Mouse (Mus musculus) MEL (cell line): Measurements from ENCODE around the gene Cdk2ap2. TPM values are rescaled to one million over a fixed set of nuclear protein-coding genes. Genes with fewer than 3 reads are reported as not detected.

Experiments used
- DNase-seq: peaks from one replicate; pipeline ENCODE4 v3.0.0; 2011; ENCODE audit warnings: low read depth, low spot score
- H3K27ac ChIP-seq: 2 replicates; pipeline ENCODE4 v1.5.1; 2012; ENCODE audit warnings: low read depth, mild to moderate bottlenecking, control low read depth, low read length, moderate library complexity; ENCODE audit not compliant: control insufficient read depth
- H3K27me3 ChIP-seq, 2 experiments: fragments of 150-350 bp in 1 of 2; sonication (generic) in 1 of 2; 2 replicates each; pipeline ENCODE4 v1.6.1; 2012; ENCODE audit warnings: low read length in 2 of 2, mild to moderate bottlenecking in 2 of 2, improper control_type of control experiment in 1 of 2, moderate library complexity in 1 of 2; ENCODE audit not compliant: insufficient read depth in 2 of 2, control insufficient read depth in 1 of 2
- H3K36me3 ChIP-seq, 2 experiments: 2 replicates each; pipeline ENCODE4 v1.6.1; 2012 to 2014; ENCODE audit warnings: low read length in 2 of 2, improper control_type of control experiment in 1 of 2, inconsistent platforms in 1 of 2, mild to moderate bottlenecking in 1 of 2; ENCODE audit not compliant: insufficient read depth in 2 of 2, control insufficient read depth in 1 of 2
- H3K4me1 ChIP-seq, 2 experiments: fragments of 150-350 bp in 1 of 2; sonication (generic) in 1 of 2; 2 replicates each; pipeline ENCODE4 v1.6.1; 2012; ENCODE audit warnings: low read length in 2 of 2, improper control_type of control experiment in 1 of 2, mild to moderate bottlenecking in 1 of 2; ENCODE audit not compliant: insufficient read depth in 2 of 2, control insufficient read depth in 1 of 2
- H3K4me3 ChIP-seq, 2 experiments: fragments of 150-350 bp in 1 of 2; sonication (generic) in 1 of 2; 2 replicates each; pipeline ENCODE4 v1.5.1; 2012; ENCODE audit warnings: low read depth in 2 of 2, low read length in 2 of 2, mild to moderate bottlenecking in 2 of 2, moderate library complexity in 2 of 2, control low read depth in 1 of 2, improper control_type of control experiment in 1 of 2; ENCODE audit not compliant: control insufficient read depth in 1 of 2, insufficient read depth in 1 of 2
- H3K79me2 ChIP-seq: 2 replicates; pipeline ENCODE4 v1.6.1; 2012; ENCODE audit warnings: mild to moderate bottlenecking, low read length, moderate library complexity; ENCODE audit not compliant: control insufficient read depth, poor library complexity, insufficient read depth
- H3K9ac ChIP-seq: 2 replicates; pipeline ENCODE4 v1.6.1; 2012; ENCODE audit warnings: low read depth, mild to moderate bottlenecking, control low read depth, low read length, moderate library complexity; ENCODE audit not compliant: control insufficient read depth, poor library complexity, severe bottlenecking
- H3K9me3 ChIP-seq: fragments of 150-350 bp; sonication (generic); replicated peaks from 2 replicates; pipeline ENCODE4 v1.6.1; 2012; ENCODE audit warnings: mild to moderate bottlenecking, low read length, improper control_type of control experiment, moderate library complexity; ENCODE audit not compliant: insufficient read depth
- CHD1 ChIP-seq: IDR thresholded peaks from 2 replicates; pipeline ENCODE4 v1.6.1; 2012; ENCODE audit warnings: low read depth, mild to moderate bottlenecking, inconsistent platforms, low read length, improper control_type of control experiment
- CTCF ChIP-seq, 3 experiments: IDR thresholded peaks in 2 of 3; conservative IDR thresholded peaks in 1 of 3; 2 replicates each; pipeline ENCODE4 v1.5.1; 2011 to 2012; ENCODE audit warnings: low read length in 3 of 3, low read depth in 2 of 3, mild to moderate bottlenecking in 2 of 3, improper control_type of control experiment in 1 of 3, inconsistent platforms in 1 of 3, mixed read lengths in 1 of 3, moderate library complexity in 1 of 3; ENCODE audit not compliant: control insufficient read depth in 1 of 3, insufficient read depth in 1 of 3, poor library complexity in 1 of 3, severe bottlenecking in 1 of 3
- E2F4 ChIP-seq: IDR thresholded peaks from 2 replicates; pipeline ENCODE4 v1.6.1; 2011; ENCODE audit warnings: low read depth, low read length, improper control_type of control experiment, borderline replicate concordance
- ELF1 ChIP-seq: IDR thresholded peaks from 2 replicates; pipeline ENCODE4 v1.6.1; 2014; ENCODE audit warnings: low read depth, mild to moderate bottlenecking, inconsistent platforms, low read length, improper control_type of control experiment, moderate library complexity
- GABPA ChIP-seq: IDR thresholded peaks from 2 replicates; pipeline ENCODE4 v1.6.1; 2012; ENCODE audit warnings: low read depth, mild to moderate bottlenecking, inconsistent platforms, low read length, improper control_type of control experiment, moderate library complexity
- HCFC1 ChIP-seq: IDR thresholded peaks from 2 replicates; pipeline ENCODE4 v1.6.1; 2012; ENCODE audit warnings: low read depth, mild to moderate bottlenecking, inconsistent platforms, low read length, improper control_type of control experiment, moderate library complexity
- JUND ChIP-seq: IDR thresholded peaks from 2 replicates; pipeline ENCODE4 v1.6.1; 2011; ENCODE audit warnings: low read depth, mild to moderate bottlenecking, improper control_type of control experiment, low read length
- KAT2A ChIP-seq: conservative IDR thresholded peaks from 2 replicates; pipeline ENCODE4 v1.6.1; 2012; ENCODE audit warnings: low read depth, low read length, improper control_type of control experiment, inconsistent platforms
- MAFK ChIP-seq: IDR thresholded peaks from 2 replicates; pipeline ENCODE4 v1.6.1; 2011; ENCODE audit warnings: low read depth, mild to moderate bottlenecking, low read length, improper control_type of control experiment, borderline replicate concordance
- MAZ ChIP-seq: IDR thresholded peaks from 2 replicates; pipeline ENCODE4 v1.6.1; 2012; ENCODE audit warnings: low read depth, mild to moderate bottlenecking, inconsistent platforms, low read length, improper control_type of control experiment
- MXI1 ChIP-seq: IDR thresholded peaks from 2 replicates; pipeline ENCODE4 v1.6.1; 2011; ENCODE audit warnings: mild to moderate bottlenecking, low read depth, low read length, improper control_type of control experiment
- NELFE ChIP-seq: IDR thresholded peaks from 2 replicates; pipeline ENCODE4 v1.6.1; 2011; ENCODE audit warnings: low read depth, low read length, improper control_type of control experiment
- POLR2A ChIP-seq, 2 experiments: IDR thresholded peaks; 2 replicates each; pipeline ENCODE4 v1.6.1; 2011 to 2012; ENCODE audit warnings: low read length in 2 of 2, mild to moderate bottlenecking in 2 of 2, control low read depth in 1 of 2, improper control_type of control experiment in 1 of 2, low read depth in 1 of 2, moderate library complexity in 1 of 2; ENCODE audit not compliant: control insufficient read depth in 1 of 2, insufficient read depth in 1 of 2, poor library complexity in 1 of 2
- POLR2AphosphoS2 ChIP-seq: IDR thresholded peaks from 2 replicates; pipeline ENCODE4 v1.6.1; 2011; ENCODE audit warnings: low read length, improper control_type of control experiment
- RAD21 ChIP-seq: IDR thresholded peaks from 2 replicates; pipeline ENCODE4 v1.6.1; 2011; ENCODE audit warnings: mild to moderate bottlenecking, low read depth, low read length, improper control_type of control experiment
- RCOR1 ChIP-seq: IDR thresholded peaks from 2 replicates; pipeline ENCODE4 v1.6.1; 2012; ENCODE audit warnings: low read depth, mild to moderate bottlenecking, inconsistent platforms, low read length, improper control_type of control experiment
- SIN3A ChIP-seq: IDR thresholded peaks from 2 replicates; pipeline ENCODE4 v1.6.1; 2012; ENCODE audit warnings: low read length, improper control_type of control experiment, inconsistent platforms
- SMC3 ChIP-seq: IDR thresholded peaks from 2 replicates; pipeline ENCODE4 v1.6.1; 2011; ENCODE audit warnings: low read depth, low read length, improper control_type of control experiment
- TAL1 ChIP-seq: IDR thresholded peaks from 2 replicates; pipeline ENCODE4 v1.6.1; 2012; ENCODE audit warnings: mild to moderate bottlenecking, inconsistent platforms, low read length, moderate library complexity, mixed read lengths
- TCF12 ChIP-seq: IDR thresholded peaks from 2 replicates; pipeline ENCODE4 v1.6.1; 2014; ENCODE audit warnings: low read depth, mild to moderate bottlenecking, inconsistent platforms, low read length, improper control_type of control experiment, moderate library complexity
- UBTF ChIP-seq: IDR thresholded peaks from 2 replicates; pipeline ENCODE4 v1.6.1; 2012; ENCODE audit warnings: low read depth, mild to moderate bottlenecking, inconsistent platforms, low read length, improper control_type of control experiment, moderate library complexity, borderline replicate concordance; ENCODE audit not compliant: insufficient read depth
- USF1 ChIP-seq: IDR thresholded peaks from 2 replicates; pipeline ENCODE4 v1.6.1; 2014; ENCODE audit warnings: low read depth, mild to moderate bottlenecking, inconsistent platforms, low read length, improper control_type of control experiment, moderate library complexity
- ZC3H11A ChIP-seq: IDR thresholded peaks from 2 replicates; pipeline ENCODE4 v1.6.1; 2012; ENCODE audit warnings: low read depth, mild to moderate bottlenecking, inconsistent platforms, low read length, improper control_type of control experiment
- ZMIZ1 ChIP-seq: IDR thresholded peaks from 2 replicates; pipeline ENCODE4 v1.6.1; 2012; ENCODE audit warnings: low read depth, mild to moderate bottlenecking, inconsistent platforms, low read length, improper control_type of control experiment, moderate library complexity
- polyA plus RNA-seq, 2 experiments: library from polyadenylated mRNA; stranded (reverse) in 1 of 2; unstranded in 1 of 2; fragments of >175 nt in 1 of 2; fragments of >200 nt in 1 of 2; gene quantifications; 2 replicates each; pipeline versions ENCODE4 v1.2.1 to v1.2.4; 2012; ENCODE audit warnings: low replicate concordance in 2 of 2, low read depth in 1 of 2; ENCODE audit not compliant: insufficient read length in 2 of 2, insufficient read depth in 1 of 2, missing spikeins in 1 of 2
- total RNA-seq: library from RNA; depleted of rRNA; stranded (reverse); fragments of 300-350 nt; gene quantifications from 2 replicates; pipeline ENCODE4 v1.2.3, GENCODE M21; 2012

The Cdk2ap2 gene
- total and polyA plus RNA-seq, 3 experiments: 53.5 to 97.6 TPM; not detected in 1

DNA sequence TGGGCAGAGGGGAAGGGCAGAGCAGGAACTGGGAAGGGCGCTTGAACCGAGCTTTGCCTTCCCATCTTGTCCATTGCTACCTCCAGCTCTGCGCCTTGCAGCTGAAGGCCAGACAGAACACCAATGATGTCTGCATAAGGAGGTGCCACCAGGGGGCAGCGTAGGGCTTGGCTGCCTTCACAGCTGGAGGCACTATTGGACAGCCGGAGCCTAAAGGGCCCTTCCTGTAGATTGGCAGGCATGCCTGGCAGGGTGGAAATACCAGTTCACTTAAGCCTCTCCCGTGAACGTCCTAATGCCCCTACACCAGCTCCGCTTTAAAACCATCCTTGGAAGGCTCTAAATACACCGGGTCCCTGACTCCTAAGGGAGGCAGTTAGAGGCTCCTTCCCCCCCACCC lies 2.1 kb downstream of the Cdk2ap2 start (continued):
- peak; percentile 94 to 98 (median 95) for TF ChIP-seq CTCF (IDR thresholded peaks at IDR 0.05 in 2 of 3, conservative IDR thresholded peaks at IDR 0.05 in 1 of 3; ENCODE audit: control insufficient read depth in 1 of 3, insufficient read depth in 1 of 3, low read depth in 2 of 3, low read length in 3 of 3, poor library complexity in 1 of 3, severe bottlenecking in 1 of 3)
- 0 out of 2 replicates have a peak, but pooled peaks have one; percentile 13 for TF ChIP-seq NELFE
- TF ChIP-seq JUND: no peak
- TF ChIP-seq GABPA: no peak
- TF ChIP-seq MAFK: no peak
- TF ChIP-seq KAT2A: no peak
- TF ChIP-seq TCF12: no peak

DNA sequence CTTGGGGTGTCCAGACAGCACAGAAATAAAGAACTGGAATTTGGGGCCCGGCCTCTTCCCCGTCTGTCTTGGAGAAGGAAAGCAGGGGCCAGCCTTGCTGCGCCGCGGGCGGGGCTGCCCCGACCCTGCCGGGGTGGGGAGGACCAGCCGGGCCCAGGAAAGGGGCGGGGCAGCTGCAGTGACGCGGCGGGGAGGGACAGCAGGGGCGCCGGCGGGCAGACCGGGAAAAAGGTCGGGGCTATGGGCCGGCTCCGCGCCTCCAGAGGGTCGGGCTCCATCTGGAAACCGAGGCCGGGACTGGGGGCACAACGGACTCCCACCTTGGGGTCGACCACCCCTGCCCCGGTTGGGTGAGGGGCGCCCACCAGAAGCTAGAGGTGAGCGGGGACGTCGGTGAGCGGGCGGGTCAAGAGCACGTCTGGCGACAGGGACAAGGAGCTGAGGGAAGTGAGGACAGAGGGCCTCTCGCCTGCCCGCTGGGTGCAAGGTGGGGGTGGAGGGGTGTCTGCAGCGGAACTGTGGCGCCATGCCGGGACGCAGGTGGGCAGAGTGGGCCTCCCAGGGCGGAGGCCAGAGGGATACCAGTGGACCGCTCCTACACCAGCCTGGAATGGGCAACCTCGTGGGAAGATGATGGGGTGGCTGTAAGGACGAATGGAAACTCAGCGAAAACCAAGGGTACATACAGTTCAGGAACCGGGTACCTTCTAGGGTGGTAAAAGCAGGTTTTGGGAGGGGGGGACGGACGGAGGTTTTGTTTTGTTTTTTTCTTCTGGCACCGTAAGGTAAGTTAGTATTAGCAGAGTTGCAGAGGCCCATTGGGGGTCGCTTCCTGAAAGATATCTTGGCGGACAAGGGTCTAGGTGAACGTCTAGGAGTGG lies 3.1 kb downstream of the Cdk2ap2 start, which contains the start of gene Pitpnm1:
Gene Pitpnm1 (plus strand): TSS at position 162 of the 881 bp plus-strand sequence.
- Histone ChIP-seq H3K27ac (peak within 1 kb of the TSS; percentile 44), H3K9ac (peak within 1 kb of the TSS; percentile 74), H3K9me3 (no peaks in the 10 kb centered on the region), H3K36me3 (peaks cover 0 to 13% of the 10 kb centered on the region in 2 experiments; a peak in 2 of 4 replicates)
- TF ChIP-seq SIN3A (peak; percentile 29), NELFE (peak; percentile 34; the same call in 1 of the 2 replicates), MAZ (0 out of 2 replicates have a peak, but pooled peaks have one; percentile 22), CHD1 (no peak), TAL1 (no peak), MXI1 (peak; percentile 12), SMC3 (peak; percentile 21; the same call in 1 of the 2 replicates), HCFC1 (peak; percentile 17; the same call in 1 of the 2 replicates), POLR2A (IDR thresholded peaks at IDR 0.05; ENCODE audit: control insufficient read depth in 1 of 2, insufficient read depth in 1 of 2, low read depth in 1 of 2, low read length in 2 of 2, poor library complexity in 1 of 2) (peak in 1 of 2 experiments; percentile 78; a peak in 3 of 4 replicates)
- TF ChIP-seq, all 39 proteins: peak for 7
- H3K27me3 ChIP-seq: no peaks in the 10 kb centered on the region
- peaks cover 0 to 21% of the 10 kb centered on the region in 2 experiments; a peak in 3 of 4 replicates for H3K4me1 ChIP-seq
- H3K4me3 ChIP-seq: peak within 1 kb of the TSS; percentile 74 to 99
- DNase-seq: peak; percentile 76
- peaks cover 8% of the 10 kb centered on the region for H3K79me2 ChIP-seq

DNA sequence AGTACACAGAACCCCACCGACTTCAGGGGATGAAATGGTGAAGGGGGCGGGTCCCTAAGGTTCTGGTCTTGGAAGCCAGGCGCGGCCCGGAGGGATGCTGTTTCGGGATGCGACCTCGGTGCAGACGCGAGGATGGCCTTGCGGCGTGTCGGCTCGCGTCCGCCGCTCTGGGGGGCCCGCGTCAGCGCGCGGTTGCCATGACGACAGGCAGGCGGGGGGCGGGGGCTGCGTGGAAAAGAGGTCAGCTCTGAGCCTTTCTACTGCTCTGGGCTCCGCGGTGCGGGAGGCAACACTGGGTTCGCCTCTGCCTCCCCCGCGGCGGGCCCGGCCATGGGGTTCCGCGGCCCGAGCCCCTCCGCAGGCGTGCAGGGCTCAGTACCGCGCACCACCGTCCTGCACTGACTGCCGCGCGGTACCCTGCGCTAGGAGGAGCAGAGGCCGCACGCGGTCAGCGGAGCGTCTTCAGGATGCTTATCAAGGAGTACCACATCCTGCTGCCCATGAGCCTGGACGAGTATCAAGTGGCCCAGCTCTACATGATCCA lies 3.8 kb downstream of the Cdk2ap2 start:
- H3K27ac ChIP-seq: no peak overlapping the region
- H3K79me2 ChIP-seq: peaks cover 8% of the 10 kb centered on the region
- H3K9me3 ChIP-seq: no peaks in the 10 kb centered on the region
- DNase-seq: peak; percentile 55
- peak overlapping the region; percentile 74 for H3K9ac ChIP-seq
- H3K4me1 ChIP-seq: peaks cover 0 to 21% of the 10 kb centered on the region in 2 experiments; a peak in 3 of 4 replicates
- no peaks in the 10 kb centered on the region for H3K27me3 ChIP-seq
- TF ChIP-seq HCFC1 (no peak), USF1 (no peak), TCF12 (no peak), ZMIZ1 (no peak), RCOR1 (no peak), JUND (no peak), CTCF (IDR thresholded peaks at IDR 0.05 in 2 of 3, conservative IDR thresholded peaks at IDR 0.05 in 1 of 3; ENCODE audit: control insufficient read depth in 1 of 3, insufficient read depth in 1 of 3, low read depth in 2 of 3, low read length in 3 of 3, poor library complexity in 1 of 3, severe bottlenecking in 1 of 3) (no peak), E2F4 (no peak), UBTF (no peak), MXI1 (no peak; the same call in 1 of the 2 replicates), RAD21 (no peak), ELF1 (no peak), ZC3H11A (no peak), POLR2AphosphoS2 (no peak)
- peak overlapping the region; percentile 74 to 99 for H3K4me3 ChIP-seq
- H3K36me3 ChIP-seq: peaks cover 0 to 11% of the 10 kb centered on the region in 2 experiments; a peak in 2 of 4 replicates
